Mouse (Mus musculus): ENCODE data around the gene Abraxas2.

Abraxas2 gene

GRCm38 (mm10) chr7:132853361-132853760 lies 5.7 kb upstream of the Abraxas2 start:
- DNase-seq (ENCODE audit: low read depth in 2 of 2, low spot score in 2 of 2) = no peak

- DNase-seq (ENCODE audit: low read depth in 2 of 2, low spot score in 2 of 2) = no peak
Measured at GRCm38 (mm10) chr7:132853946-132854345, 5.1 kb upstream of the Abraxas2 start.

GRCm38 (mm10) chr7:132856083-132856482 lies 2.9 kb upstream of the Abraxas2 start:
- no peak for DNase-seq (ENCODE audit: low read depth in 2 of 2, low spot score in 2 of 2)

GRCm38 (mm10) chr7:132858043-132858608 lies 899 bp upstream of the Abraxas2 start:
- no peak for DNase-seq (ENCODE audit: low read depth in 2 of 2, low spot score in 2 of 2)

- no peak for DNase-seq (ENCODE audit: low read depth in 2 of 2, low spot score in 2 of 2)
Measured at GRCm38 (mm10) chr7:132866316-132866715, 7.3 kb downstream of the Abraxas2 start.

GRCm38 (mm10) chr7:132873043-132873442 lies 14.0 kb downstream of the Abraxas2 start:
- DNase-seq (ENCODE audit: low read depth in 2 of 2, low spot score in 2 of 2) = no peak

- no peak for DNase-seq (ENCODE audit: low read depth in 2 of 2, low spot score in 2 of 2)
Measured at GRCm38 (mm10) chr7:132875391-132876086, 16.5 kb downstream of the Abraxas2 start.

GRCm38 (mm10) chr7:132880276-132880675 lies 21.3 kb downstream of the Abraxas2 start:
- DNase-seq (ENCODE audit: low read depth in 2 of 2, low spot score in 2 of 2) = no peak

- peak in 1 of 2 experiments; percentile 11 for DNase-seq (ENCODE audit: low read depth in 2 of 2, low spot score in 2 of 2)
Measured at GRCm38 (mm10) chr7:132882343-132882742, 23.3 kb downstream of the Abraxas2 start.

GRCm38 (mm10) chr7:132884031-132884430 lies 25.0 kb downstream of the Abraxas2 start:
- no peak for DNase-seq (ENCODE audit: low read depth in 2 of 2, low spot score in 2 of 2)

GRCm38 (mm10) chr7:132887019-132887804 lies 28.2 kb downstream of the Abraxas2 start:
- DNase-seq (ENCODE audit: low read depth in 2 of 2, low spot score in 2 of 2) = no peak

- DNase-seq (ENCODE audit: low read depth in 2 of 2, low spot score in 2 of 2) = no peak
Measured at GRCm38 (mm10) chr7:132888052-132888451, 29.0 kb downstream of the Abraxas2 start.

- DNase-seq (ENCODE audit: low read depth in 2 of 2, low spot score in 2 of 2) = no peak
Measured at GRCm38 (mm10) chr7:132888518-132889249, 29.7 kb downstream of the Abraxas2 start.

- DNase-seq (ENCODE audit: low read depth in 2 of 2, low spot score in 2 of 2) = no peak
Measured at GRCm38 (mm10) chr7:132889691-132890090, 30.7 kb downstream of the Abraxas2 start.

GRCm38 (mm10) chr7:132890201-132890600 lies 31.2 kb downstream of the Abraxas2 start:
- DNase-seq (ENCODE audit: low read depth in 2 of 2, low spot score in 2 of 2) = no peak

GRCm38 (mm10) chr7:132891561-132892310 lies 32.7 kb downstream of the Abraxas2 start:
- no peak for DNase-seq (ENCODE audit: low read depth in 2 of 2, low spot score in 2 of 2)

- no peak for DNase-seq (ENCODE audit: low read depth in 2 of 2, low spot score in 2 of 2)
Measured at GRCm38 (mm10) chr7:132892311-132892661, 33.3 kb downstream of the Abraxas2 start.

GRCm38 (mm10) chr7:132892806-132893205 lies 33.8 kb downstream of the Abraxas2 start:
- DNase-seq (ENCODE audit: low read depth in 2 of 2, low spot score in 2 of 2) = no peak

GRCm38 (mm10) chr7:132893336-132893735 lies 34.3 kb downstream of the Abraxas2 start:
- no peak for DNase-seq (ENCODE audit: low read depth in 2 of 2, low spot score in 2 of 2)

- DNase-seq (ENCODE audit: low read depth in 2 of 2, low spot score in 2 of 2) = no peak
Measured at GRCm38 (mm10) chr7:132894841-132895555, 36.0 kb downstream of the Abraxas2 start.

All from CD8-positive naive resting alpha-beta T cell, adult 2 months (primary cell).